Mouse (Mus musculus) kidney, postnatal 36 days (tissue): Measurements from ENCODE around the gene Muc5b.

Source experiments
- DNase-seq, 2 experiments: peaks; one replicate each; pipeline ENCODE4 v3.0.0; 2021 to 2022; ENCODE audit warnings: mixed read lengths in 2 of 2

Gene Muc5b

DNA sequence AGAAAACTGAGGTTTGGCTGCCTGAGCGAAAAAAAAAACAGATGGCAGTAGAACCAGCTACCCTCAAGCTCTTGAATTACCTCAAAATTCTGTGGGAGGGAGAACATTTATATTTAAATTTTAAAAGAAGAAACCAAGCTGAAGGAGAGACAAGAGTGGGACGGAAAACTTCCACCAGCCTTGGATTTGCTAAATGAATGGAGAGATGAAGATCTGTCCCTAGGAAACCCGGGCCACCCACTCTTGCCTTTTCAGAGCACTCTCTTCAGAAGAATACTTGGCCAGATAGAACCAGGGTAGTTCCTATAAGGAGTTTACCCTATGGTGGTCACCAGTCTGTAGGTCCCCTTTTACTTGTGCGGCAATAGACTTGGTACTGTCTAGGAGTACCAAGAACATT, 63.9 kb downstream of the Muc5b start:
- DNase-seq: no peak

DNA sequence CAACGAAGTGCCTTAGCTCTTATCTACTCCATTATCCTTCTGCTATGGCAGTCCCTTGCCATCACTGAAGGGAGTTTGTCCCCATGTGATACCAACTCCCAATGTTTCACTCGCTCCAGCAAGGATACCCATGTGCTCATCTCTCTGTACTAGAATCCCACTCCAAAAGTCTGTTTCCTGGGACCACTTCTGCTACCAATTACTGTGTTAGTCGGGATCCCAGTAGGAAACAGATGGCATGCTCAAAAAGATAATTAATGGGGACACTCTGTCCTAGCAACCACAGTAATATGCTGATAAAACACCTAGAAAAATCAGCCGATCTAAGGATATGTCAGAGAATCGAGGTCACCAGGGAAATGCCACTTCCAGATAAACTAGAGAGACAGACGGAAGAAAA, 69.7 kb downstream of the Muc5b start:
- DNase-seq: no peak

DNA sequence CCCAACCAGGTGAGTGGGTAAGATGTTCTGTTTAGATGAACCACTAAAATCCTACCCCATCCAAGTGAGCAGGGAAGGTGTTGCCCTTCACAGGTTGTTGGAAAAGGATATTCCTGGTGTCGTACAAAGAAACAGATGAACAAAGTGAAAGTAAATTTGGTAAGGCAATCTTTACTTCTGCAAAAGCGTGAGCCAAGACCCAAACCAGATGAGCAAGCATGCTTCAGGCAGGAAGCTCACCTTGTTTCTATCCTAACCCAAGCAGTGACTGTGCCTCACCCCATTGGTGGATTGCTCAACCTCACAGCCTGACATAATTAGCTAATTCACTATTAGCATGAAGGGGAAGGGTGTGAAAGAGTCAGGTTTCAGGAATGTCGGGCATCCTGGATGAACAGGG, 72.4 kb downstream of the Muc5b start:
- DNase-seq: no peak

DNA sequence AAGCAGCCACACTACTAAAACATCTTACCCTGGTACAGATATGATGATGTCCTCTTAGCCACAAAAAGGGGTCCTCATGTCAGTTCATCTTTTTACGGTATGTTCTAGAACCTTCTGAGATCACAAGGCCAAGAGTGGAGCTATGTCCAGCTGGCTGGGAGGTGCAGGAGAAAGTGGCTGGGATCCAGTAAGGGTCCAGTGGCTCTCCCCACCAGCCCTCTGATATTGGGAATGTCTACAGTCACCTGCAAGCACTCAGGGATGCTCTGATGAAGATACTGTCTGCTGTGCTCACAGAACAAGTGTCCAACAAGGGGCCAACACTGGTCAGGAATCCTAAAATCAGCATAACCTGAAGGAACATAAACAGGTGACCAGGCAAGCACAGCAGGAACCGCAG, 79.5 kb downstream of the Muc5b start, which contains the start of gene Tollip:
Gene Tollip, minus strand, starts transcription at position 101 of the 400 bp plus-strand sequence.
- DNase-seq: no peak
